Mouse (Mus musculus) gastrocnemius, adult 8-10 months (tissue): Measurements from ENCODE around the gene Dus4l. TPM values are rescaled to one million over a fixed set of nuclear protein-coding genes. Genes with fewer than 3 reads are reported as not detected.
A peak's percentile ranks its signal among the peaks of the same experiment; 100 is the strongest.
"Not testable (repeated sequence)": the region's sequence is repeated elsewhere in the genome, so short reads cannot be mapped to it uniquely, and the experiment has no call there.

ENCODE experiments used
- DNase-seq, 2 experiments: peaks; one replicate each; pipeline ENCODE4 v3.0.0; 2022; ENCODE audit warnings: low spot score in 2 of 2
- total RNA-seq, 4 experiments: library from RNA; stranded (reverse); gene quantifications; 2 replicates each; pipeline ENCODE4 v1.2.4; 2022

The Dus4l gene
- total RNA-seq = 1 to 10 TPM; 3.7 to 5.4 (median 4.6) TPM

DNA sequence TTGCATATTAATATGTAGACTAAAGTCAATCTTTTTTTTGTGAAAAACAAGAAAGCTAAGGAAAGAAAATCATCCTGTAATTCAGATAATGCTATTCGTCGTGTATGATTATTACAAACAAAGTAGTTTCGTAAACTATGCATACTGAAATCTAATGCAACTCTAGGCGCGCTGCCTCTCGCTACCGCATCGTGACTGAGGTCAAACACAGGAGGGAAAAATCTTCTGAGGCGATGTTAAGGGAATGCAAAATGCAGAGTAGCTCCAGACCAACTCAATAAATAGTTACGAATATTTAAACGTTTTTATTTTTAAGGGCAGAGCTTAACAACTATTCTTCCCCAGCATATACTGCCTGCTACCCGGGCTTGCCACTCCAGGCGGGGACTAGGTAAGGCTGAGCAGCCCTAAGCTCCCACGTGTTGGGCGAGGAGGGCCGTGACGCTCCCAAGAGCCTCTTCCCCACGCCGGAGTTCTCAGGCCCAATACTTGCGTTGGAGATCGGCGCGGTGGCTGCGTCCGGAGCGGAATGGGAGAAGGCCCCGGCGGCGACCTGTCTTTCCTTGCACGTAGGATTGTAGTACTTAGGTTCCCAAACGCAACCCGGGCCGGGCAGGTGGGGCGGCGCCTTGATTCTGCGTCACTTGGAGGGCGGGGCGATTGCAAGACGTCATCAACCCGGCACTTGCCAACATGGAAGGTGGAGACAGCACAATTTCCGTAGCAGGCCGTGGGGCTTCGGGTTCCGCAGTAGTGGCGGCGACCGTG lies at the start of gene Dus4l, which contains the start of gene Cog5:
Gene Dus4l, minus strand, starts transcription at position 630 of the 768 bp plus-strand sequence.
Gene Cog5, plus strand, starts transcription at position 673 of the 768 bp plus-strand sequence.
- peak; percentile 91 to 93 for DNase-seq

DNA sequence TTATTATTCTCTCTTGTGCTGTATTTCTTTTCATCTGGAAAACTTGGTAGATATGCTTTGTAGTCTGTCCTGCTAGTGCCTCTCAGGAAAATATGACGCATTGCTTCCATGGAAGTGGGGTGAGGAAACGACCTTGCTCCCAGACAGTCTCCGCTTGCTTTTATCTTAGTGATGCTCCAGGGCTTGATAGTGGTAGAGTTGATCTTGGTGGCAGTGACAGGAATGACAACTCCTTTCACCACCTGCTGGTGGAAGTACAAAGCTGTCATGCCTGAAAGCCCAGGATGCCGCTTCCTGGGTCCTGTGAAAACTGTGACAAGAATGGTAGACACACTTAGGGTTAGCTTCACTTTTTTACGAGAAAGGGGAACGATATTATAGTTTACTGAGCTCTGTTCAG lies 49.3 kb upstream of the Dus4l start:
- DNase-seq = no peak

DNA sequence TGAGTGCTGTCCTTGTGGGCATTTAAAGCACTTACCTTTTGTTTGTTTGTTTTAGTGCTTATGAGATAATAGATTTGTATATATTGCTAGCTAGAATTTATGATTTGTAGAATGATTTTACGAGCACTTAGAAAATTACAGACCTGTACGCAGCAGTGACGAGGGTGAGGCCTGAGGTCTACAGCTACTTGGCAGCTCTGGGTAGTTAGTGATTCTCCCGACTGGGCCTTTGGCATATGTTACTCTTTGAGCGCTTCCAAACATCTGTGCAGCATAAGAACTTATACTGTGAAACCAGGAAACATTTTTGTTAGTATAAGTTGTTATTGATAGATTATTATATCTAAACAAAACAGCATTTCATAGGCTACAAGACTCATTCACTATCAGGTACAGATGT lies 46.8 kb upstream of the Dus4l start:
- DNase-seq = no peak

DNA sequence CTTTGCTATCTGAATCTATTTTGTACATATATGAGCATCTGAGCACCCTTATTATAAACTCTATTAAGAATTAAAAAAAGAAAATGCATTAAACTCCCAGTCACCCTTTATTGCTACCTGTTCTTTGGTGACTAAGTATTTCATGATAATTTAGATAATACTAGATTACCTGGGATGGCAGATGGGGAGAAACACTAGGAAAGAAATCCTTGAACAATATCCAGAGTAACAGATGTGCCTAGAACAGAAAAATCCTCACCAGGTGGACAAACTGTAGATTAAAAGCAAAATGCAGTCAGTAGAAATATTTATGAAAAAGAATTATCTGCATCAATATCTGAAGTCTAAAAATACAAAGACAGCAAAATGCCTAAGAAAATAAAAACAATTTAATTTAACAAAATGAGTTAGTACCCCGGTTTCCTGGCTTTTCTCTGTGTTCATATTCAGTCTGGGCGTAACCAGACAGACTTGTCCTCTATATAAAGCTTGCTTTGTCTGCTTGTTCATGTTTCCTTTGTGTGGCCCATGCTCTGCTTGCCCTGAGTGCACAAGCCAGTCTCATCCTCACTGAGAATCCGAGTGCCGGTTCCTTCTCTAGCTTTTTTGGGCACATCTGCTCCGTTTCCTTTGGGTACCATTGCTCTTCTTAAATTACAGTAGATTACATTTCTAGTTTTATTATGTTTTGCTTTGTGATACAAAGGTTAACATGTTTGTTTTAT lies 46.2 kb upstream of the Dus4l start:
- no peak for DNase-seq

DNA sequence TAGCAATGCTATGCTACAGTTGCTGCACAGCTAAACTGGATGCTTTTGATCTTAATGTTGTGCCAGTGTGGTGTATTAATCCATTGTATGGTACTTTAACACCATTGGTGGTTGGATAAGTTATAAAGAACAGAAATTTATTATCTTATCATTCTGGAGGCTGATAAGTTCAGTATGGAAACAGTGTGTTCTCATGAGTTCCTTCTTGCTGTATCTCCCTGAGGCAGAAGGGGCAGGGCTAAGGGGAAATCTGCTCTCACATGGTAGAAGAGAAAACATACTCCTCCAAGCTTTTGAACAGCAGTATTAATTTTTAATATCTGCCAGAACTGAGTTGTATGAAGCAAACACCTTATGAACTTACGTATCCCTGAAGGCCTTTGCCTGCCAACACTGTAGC lies 38.7 kb upstream of the Dus4l start:
- no peak for DNase-seq

DNA sequence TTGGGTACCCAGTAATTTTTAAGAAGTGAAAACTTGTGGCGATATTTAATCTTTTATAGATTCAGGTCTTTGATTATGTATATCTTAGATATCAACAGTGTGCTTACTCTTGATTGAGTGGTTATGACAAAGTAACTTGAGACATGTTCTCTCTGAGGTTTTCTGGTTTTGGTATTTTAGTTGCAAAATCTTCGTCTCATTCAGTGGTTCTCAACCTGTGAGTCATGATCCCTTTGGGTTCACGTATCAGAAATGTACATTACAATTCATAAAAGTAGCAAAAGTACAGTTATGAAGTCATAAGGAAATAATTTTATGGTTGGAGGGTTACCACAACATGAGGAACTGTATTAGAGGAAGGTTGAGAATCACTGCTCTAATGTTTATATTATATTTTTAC lies 32.1 kb upstream of the Dus4l start:
- DNase-seq = no peak

DNA sequence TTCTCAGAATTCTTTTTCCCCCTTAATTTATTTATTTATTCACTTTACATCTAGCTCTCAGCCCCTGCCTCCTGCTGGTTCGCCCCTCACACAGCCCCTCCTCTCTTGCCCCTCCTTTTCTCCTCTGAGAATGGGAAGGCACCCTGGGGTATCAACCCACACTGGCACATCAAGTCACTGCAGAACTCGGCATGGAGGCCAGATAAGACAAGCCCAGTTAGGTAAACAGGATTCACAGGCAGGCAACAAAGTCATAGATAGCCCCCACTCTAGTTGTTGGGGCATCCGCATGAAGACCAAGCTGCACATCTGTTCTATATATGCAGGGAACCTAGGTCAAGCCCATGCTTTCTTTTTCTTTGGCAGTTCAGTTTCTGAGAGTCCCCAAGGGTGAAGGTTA lies 12.6 kb upstream of the Dus4l start:
- DNase-seq = no peak

DNA sequence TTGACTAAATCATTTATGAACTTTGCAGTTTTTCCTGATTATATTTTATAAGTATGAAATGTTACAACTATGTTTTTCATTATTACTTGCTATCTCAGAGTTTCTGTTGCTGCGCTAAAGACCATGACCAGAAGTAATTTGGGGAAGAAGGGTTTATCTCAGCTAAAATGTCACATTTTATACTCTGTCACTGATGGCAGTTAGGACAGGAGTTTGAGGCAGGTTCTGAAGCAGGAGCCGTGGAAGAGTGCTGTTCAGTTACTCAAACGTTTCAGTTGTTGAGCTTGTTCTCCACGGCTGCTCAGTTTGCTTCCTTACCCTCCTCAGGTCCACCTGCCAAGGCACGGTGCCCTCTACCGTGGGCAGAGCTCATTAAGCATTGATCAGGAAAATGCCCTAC lies 11.4 kb upstream of the Dus4l start:
- no peak for DNase-seq

DNA sequence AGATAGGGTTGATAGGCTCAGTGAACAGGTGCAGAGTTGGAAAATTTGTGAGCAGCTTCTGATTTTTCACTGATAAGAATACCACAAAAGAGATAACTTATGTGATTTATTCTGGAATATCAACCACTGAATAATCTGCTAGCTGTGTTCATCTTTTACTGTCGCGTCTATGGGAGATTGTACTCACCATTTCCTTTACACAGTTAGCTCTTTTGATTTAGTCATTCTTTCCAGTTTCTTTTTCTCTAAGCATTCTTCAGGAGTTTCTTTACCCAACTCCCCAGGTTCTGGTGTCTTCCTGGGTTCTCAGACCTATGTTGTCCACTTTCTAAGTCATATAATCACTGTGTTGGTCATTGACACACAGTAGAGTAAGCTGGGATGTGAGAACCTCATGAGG lies 2.2 kb upstream of the Dus4l start:
- DNase-seq = no peak

DNA sequence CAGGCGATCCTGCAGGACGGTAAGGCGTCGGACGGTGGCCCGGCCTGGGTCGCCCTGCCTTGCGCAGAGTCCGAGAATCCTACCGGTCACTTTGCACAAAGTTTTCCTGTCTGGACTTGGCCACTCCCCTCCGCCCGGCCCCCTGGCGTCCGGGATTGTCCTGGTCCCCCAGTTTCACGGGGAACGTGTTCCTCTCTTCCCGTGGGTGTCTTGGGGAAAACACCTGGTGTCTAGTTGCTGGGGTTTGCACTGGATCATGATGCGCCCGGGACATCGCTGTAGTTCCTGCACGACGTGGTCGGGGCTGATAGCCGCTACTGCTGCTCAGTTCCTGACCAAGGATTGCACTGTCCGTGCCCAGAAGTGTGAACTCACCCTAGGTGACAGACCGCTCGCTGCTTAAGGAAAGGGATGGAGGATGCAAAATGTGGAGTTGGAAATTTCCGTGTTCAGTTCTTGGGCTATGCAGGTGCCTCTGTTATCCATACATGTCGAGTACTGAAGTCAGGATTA lies 395 bp upstream of the Dus4l start:
- DNase-seq = no peak

DNA sequence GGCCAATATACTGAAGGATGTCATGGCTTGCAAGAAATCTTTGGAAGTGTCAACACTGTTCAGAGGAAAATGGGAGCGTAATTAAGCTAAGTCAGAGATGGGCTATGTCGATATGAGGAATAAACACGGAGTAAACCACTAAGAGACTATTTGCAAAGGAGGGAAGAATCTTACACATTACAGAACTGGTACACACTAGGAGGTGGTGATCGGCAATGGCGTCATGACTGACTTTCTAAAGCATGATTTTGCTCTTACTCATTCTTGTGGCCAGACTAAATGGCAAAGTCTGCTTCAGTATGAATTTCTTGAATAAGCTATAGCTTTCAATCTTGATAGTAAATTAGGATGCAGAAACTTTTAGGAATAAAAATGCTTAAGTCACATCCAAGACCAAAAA lies 1.0 kb downstream of the Dus4l start:
- no peak for DNase-seq

DNA sequence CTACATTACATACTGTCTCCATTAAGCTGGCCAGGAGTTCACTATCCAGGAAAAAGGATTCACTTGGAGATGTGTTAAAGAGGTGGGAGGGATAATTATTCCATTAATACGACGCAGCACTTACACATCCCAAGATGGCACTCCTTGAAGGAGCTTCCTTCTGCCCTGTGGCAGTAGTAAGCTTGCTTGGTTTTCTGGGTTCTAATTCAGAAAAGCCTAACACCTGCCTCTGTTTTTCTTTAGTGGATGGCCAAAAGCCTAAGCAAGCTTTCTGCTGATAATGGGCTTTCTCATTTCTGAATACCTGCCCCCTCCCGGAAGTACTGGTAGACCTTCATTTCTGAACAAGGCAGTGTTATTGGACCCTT lies 19.4 kb downstream of the Dus4l start:
- no peak for DNase-seq

DNA sequence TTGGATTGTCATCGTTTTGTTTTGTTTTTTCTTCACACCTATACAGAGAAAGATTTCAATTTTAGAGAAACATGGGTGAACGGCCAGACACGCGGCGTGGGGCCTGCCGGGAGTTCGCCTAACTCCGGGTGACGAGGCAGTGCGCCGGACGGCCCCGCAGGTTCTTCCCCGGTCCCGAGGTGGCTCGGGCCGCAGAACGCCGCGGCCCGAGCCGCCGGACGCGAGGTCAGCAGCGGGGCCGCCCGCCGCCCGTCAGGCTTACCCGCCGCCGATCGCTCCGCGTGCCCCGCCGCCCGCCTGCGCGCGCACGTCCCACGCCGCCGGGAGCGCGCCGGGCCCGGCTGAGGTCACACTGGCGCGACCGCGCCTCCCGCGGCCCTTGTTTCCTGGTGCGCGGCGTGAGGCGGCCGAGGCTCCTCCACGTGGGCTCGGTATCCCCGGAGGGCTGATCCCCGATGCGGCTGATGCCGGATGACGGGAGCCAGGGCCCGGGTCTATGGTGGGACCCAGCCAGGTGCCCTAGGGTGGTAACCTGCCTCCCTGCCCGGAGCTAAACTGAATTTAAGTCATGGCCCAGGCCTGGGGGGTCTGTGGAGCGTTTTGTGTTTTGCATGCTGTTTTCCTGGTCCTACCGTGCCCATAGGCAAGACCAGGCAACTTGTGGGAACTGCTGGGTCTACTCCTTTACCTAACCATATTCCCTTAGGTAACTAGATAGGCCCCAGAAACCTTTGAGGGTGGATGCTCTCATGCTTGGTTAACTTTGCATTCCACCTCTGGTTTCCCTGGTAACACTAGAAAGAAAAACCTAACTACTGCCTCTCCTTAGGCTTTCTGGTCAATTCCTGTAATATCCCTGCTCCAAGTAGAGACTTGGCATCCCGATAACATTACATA lies 20.0 kb downstream of the Dus4l start, which contains the start of gene Bcap29:
Gene Bcap29, minus strand, starts transcription at position 316 of the 897 bp plus-strand sequence.
- DNase-seq = peak; percentile 56 to 62

DNA sequence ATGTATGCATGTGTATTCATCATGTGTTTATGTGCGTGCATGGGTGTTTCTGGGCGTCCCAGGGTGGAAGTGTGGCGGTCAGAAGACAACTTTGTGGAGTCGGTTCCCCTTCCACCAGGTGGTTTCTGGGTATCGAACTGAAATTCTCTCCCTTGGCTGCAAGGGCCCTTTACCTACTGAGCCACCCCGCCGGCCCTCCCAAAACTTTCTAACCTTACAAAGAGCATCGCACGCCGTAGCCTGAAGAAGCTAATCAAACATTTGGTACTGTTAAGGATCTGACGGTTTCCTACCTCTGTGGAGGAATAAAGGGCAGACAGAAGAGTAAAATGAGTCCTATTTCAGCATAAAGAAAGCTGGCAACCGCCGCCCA lies 20.7 kb downstream of the Dus4l start:
- no peak for DNase-seq

DNA sequence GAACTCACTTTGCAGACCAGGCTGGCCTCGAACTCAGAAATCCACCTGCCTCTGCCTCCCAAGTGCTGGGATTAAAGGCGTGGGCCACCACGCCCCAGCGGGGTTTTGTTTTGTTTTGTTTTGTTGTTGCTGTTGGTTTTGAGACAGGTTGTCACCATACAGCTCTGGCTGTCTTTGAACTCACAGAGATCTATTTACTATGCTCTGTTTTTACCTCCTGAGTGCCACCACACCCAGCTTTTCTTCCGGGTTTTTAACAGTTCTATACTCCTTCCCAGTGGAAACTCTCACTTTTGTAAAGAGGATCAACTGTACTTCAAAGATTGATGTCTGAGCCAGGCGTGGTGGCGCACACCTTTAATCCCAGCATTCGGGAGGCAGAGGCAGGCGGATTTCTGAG lies 26.2 kb downstream of the Dus4l start:
- not testable (repeated sequence) for DNase-seq

DNA sequence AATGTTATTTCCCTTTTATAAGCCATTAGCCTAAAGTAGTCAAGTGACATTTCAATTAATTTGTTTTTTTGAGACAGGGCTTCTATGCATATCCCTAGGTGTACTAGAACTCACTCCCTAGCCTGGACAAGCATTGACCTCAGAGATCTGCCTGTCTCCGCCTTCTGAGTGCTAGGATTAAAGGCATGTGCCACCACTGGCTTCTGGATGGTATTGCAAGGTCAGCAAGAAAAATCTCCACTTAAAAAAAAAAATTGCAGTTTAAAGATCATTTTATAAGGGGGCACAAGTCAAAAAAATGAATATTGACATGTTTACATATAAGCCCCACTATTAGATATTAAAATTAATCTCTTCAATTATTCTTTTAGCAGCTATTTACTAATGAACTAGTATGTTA lies 29.6 kb downstream of the Dus4l start:
- no peak for DNase-seq

DNA sequence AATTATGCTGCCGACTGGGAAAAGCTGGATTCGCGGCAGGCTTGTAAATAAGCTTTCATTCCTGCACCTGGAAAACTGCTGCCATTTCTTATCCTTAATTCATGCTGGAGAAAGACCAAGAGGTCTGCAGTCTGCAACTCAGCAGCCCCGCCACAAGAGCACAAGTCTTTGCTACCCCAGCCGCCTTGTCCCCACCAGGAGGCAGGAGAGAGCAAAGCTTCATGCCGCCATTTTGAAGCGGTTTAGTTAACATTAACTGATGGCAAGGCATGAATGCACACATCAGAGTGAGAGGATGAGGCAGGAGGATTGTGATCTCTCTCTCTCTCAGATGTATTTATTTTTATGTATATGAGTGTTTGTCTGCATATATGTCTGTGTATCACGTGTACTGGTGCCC lies 34.5 kb downstream of the Dus4l start:
- no peak for DNase-seq

DNA sequence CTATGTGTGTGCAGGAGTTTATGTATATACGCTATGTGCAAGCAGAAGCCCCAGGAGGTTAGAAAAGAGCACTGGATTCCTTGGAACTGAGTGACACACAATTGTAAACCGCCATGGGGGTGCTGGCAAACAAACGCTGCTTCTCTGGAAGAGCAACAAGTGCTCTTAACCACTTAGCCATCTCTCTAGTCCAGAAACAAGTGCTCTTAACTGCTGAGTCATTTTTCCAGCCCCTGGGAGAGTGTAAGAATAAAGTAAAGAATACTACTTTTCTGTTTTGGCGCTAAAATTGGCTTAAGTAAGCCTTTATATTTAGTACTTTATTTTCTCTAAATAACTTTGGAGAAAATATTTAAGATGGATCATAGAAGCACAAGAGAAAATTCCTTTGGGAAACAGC lies 41.3 kb downstream of the Dus4l start:
- DNase-seq = no peak

DNA sequence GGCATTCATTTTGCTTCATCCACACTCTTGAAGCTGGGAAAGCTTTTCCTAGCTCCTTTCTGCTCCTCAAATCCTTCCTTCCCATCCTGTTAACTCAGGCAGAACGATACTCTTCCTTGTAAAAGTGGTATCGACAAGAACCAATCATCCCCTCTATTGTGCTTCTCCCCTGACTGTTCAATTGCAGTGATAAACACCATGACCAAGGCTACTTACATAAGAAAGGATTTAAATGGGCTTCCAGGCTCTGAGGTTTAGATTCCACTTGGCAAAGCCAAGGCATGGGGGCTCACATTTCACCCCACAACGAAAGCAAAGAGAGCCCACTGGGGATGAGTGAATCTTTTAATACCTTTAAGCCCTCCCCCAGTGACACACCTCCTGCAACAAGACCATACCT lies 46.5 kb downstream of the Dus4l start:
- DNase-seq = no peak

DNA sequence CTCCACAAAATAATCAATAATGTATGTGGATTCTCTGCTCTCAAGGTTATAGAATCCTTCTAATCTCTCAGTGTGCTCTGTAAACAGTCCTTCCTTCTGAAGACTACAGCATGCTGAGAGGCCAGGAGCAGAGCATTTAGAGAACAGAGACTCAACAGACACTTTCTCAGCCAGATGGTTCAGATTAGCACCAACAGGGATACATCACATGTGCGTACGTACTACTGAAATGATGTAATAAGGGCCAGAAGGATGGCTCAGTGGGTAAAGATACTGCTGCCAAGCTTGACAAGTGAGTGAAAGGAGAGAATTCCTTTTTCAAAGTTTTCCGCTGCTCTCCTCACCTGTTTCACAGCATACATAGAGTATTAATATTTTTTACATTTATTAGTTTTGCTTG lies 49.7 kb downstream of the Dus4l start:
- DNase-seq = no peak

DNA sequence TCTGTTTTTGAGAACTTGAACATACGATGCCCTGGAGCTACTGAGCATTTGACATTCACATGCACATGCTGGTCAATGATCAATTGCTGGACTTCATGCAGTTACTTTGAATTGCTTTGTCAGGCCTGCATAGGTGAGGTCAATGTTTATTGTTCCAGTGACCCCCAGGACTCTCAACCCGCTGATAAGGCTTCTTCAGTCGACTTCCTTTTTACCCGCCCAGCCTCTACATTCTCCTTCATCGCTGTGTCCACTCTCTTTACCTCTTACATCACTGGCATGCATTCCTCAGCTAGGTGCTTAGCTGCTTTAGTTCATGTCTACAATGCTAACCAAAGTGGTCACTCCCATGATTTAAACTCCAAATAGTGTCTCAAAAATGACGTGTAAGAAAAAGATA lies 51.0 kb downstream of the Dus4l start:
- DNase-seq = no peak

DNA sequence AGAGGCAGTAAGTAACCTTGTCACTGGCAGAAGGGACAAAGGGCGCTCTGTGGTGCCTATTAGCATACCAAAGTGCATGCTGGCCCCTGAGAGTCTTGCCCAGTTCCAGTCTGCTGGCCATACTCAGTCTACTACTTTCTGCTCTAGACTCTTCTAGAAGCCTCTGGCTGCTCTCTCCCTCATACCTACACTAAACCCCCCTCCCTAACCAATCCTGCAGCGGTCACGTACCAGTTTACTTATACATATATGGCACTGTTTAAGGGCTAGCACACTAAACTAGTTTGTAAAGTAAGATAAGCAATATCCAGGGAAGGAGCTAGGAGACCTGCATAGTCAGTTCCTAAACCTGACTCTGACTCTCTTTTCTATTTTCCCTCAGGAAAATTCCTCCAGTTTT lies 60.3 kb downstream of the Dus4l start:
- DNase-seq = no peak
